Mouse (Mus musculus): ENCODE results near the gene Gm973.

Gene Gm973

GRCm38 (mm10) chr1:59542231-59542630, 26.2 kb downstream of the Gm973 start:
- DNase-seq (ENCODE audit: low read depth, low spot score), result no peak

DNA sequence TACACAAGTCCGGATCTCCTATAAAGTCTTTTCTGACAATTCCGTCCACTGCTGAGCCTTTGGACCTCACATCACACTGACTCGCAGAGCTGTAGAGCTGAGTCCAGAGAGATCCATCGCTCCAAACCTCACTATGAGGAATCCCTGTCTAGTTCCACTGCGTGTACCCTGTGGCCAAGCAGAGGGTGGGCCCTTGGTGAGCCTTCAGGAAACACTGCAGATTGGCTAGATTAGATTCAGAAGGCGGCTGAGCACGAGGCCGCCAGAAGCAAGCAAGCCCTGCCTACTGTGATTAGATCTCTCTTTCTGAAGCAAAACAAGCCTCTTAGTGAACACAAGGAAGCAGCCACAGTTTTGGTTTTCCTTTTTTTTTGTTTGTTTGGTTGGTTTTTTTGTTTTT, 27.8 kb downstream of the Gm973 start:
- DNase-seq (ENCODE audit: low read depth, low spot score), result no peak

- no peak for DNase-seq (ENCODE audit: low read depth, low spot score)
These were observed 32.4 kb downstream of the Gm973 start for GRCm38 (mm10) chr1:59548486-59548885.

DNA sequence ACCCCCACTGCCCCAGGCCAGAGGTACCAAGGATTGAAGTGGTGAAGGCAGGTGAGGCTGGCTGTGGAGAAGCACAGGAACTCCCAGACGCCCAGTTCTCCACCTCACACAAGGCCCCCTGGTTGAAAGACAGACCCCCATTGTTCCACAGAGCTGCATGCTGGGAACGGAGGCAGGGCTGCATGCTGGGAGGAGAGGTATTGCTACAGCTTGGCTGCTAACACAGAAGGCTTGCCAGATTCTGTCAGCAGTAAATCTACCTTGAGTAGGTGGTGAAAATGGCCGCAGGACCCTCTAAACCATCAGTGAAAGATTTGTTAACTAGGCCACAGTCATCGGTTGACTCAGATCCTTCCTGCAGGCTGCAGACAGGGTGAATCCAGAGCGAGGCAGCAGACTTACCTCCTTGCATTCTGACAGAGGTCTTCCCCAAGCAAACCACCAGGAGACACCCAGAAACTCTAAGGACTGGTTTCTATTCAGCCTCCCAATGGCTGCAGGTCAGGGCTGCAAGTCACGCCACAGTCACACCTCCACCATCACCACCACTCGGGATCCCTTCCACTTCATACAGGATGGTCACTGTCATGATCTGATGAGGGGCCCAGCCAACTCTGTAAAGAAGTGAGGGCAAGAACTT, 33.1 kb downstream of the Gm973 start:
- DNase-seq (ENCODE audit: low read depth, low spot score), result no peak

- no peak for DNase-seq (ENCODE audit: low read depth, low spot score)
These were observed 34.2 kb downstream of the Gm973 start for GRCm38 (mm10) chr1:59550227-59550626.

DNA sequence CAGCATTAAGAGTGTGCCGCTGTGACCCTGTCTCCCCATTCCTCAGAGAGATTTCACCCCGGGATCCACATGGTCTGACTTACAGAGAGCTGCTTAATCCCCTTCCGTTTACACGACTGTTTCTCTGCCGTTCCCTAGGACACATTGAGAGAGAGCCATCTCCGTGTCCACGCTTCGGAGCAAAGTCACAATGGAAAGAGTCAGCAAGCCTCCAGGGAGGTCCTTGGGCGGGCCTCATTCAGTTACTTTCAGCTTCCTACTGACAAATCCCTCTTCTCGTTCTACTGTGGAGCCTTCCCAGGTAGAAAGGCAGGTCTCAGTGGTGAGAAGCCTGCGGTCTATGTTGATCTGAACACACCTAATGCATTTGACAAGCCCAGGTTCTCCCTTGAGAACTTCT, 34.9 kb downstream of the Gm973 start:
- no peak for DNase-seq (ENCODE audit: low read depth, low spot score)

- DNase-seq (ENCODE audit: low read depth, low spot score), result no peak
These were observed 37.6 kb downstream of the Gm973 start for GRCm38 (mm10) chr1:59553708-59554107.

DNA sequence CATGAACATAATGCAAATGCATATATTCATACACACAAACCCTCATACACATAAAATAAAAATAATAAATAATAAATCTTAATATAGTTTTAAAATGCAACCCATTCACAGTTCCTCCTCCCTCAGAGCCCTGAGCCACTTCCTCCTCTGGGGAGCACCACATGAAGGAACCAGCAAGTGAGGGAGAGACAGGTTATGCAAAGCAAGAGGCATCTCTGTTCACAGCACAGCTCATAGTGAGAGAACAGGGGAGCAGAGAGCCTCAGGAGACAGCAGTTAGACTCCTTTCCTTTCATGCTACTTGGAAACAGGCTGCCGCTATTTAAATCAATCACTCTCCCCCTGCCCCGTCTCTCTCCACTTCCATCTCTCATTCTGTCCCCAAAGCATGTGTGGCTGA, 47.5 kb downstream of the Gm973 start:
- no peak for DNase-seq (ENCODE audit: low read depth, low spot score)

GRCm38 (mm10) chr1:59565804-59566203, 49.7 kb downstream of the Gm973 start:
- DNase-seq (ENCODE audit: low read depth, low spot score), result no peak

DNA sequence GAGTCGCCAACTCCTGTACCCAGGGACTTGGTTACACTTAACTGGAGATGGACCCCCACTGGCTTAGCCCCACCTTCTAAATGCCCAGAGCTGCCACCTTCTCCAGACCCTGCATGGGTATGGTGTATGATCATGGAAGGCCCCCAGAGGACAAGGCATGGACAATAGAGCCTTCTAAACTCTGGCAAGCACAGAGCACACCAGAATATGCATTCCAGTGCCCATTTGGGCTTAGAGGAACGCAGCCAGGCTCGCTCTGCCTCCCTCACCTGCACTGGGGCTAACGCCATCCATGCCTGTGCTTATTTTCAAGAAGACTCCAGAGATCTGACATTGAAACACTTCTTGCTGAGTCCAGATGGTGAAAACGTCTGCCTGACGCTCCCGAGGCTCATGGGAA, 50.2 kb downstream of the Gm973 start:
- no peak for DNase-seq (ENCODE audit: low read depth, low spot score)

DNA sequence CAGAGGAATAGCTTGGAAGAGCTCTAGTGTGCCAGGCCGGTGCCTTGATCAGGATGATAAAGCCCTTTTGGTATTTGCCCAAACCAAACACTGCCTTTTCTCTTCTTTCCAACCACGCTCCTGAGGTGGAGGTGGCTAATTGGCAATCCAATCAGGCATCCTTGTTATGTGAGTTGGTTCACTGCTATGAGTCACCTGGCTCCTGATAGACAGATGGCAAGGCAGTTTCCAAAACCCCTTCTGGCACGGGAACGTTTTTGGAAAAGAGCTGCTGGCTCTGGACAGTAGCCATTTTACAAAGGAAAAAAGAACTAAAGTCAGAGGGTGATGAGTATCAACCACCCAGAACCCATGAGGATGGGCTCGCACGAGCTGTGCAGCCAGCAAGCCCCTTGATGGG, 50.9 kb downstream of the Gm973 start:
- no peak for DNase-seq (ENCODE audit: low read depth, low spot score)

GRCm38 (mm10) chr1:59567521-59567920, 51.5 kb downstream of the Gm973 start:
- no peak for DNase-seq (ENCODE audit: low read depth, low spot score)

DNA sequence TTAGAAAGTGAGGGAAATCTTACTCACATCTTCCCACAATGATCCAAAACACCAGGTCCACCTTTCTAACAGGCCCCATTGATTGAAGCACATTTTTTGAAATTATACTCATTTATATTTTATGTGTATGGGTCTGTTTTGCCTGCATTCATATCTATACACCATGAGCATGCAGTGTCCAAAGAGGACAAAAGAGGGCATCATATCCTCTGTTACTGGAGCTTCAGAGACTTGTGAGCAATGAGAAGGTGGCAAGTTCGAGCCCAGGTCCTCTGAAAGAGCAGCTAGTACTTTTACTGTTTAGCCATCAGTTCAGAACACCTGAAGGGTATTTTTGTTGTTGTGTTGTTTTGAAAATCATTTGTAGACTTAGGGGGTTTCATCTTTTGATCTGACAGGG, 52.2 kb downstream of the Gm973 start:
- no peak for DNase-seq (ENCODE audit: low read depth, low spot score)

DNA sequence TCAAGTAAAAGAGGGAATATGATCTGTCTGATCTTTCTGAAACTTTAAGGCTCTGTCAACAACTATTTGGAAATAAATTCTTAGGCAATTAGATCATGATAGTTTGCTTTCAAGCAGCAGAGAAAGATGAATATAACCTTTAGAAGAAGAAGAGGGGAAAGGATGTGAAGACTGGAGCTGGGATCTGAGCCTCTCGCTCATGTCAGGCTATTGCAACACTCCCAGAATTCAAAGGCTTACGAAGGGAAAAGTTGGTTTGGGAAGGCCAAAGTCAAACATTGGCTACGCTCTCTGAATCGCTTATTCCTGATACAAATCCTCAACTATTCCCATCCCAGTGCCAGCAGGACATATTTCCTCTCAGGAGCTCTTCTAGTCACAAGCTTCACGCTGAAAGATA, 53.2 kb downstream of the Gm973 start:
- DNase-seq (ENCODE audit: low read depth, low spot score), result no peak

DNA sequence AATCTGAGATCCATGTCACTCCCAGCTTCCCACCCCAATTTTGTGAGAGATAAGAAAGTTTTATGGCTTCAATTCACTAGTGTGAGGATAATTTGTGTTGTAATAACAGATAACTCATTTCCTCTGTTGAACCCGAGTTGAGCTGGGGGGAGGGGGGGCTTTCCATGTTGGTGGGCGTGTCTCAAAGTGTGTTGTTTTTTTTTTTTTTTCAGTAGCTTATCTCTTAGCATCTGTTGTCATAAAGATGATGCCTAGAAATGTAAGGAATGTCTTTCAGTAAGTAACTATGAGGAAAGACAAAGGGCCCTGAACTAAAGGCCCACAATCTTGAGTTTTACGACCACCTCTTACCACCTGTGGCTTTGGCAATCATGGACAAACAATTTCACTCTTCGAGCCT, 54.7 kb downstream of the Gm973 start:
- DNase-seq (ENCODE audit: low read depth, low spot score), result no peak

GRCm38 (mm10) chr1:59571502-59571901, 55.4 kb downstream of the Gm973 start:
- DNase-seq (ENCODE audit: low read depth, low spot score), result no peak

GRCm38 (mm10) chr1:59573843-59574242, 57.8 kb downstream of the Gm973 start:
- DNase-seq (ENCODE audit: low read depth, low spot score), result no peak

GRCm38 (mm10) chr1:59574262-59575187, 58.5 kb downstream of the Gm973 start:
- no peak for DNase-seq (ENCODE audit: low read depth, low spot score)

DNA sequence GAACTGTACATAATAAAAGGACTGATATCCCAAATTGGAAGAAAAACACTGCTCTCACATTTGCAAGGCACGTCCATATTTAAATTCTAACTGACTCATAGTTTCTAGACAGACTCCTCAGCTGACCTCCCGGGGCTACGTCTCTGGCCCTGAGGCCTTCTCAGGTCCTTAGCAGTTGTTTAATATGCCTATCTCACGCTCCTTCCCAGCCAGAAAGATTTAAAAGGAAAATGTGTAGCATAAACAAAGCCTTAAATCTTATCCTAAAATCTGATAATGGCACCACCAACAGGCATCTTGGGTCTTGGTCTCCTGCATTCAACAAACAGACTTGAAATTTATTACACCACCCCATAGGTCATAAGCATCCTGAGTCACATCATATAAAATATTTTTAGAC, 62.7 kb downstream of the Gm973 start:
- no peak for DNase-seq (ENCODE audit: low read depth, low spot score)

GRCm38 (mm10) chr1:59579327-59579726, 63.3 kb downstream of the Gm973 start:
- DNase-seq (ENCODE audit: low read depth, low spot score), result no peak

DNA sequence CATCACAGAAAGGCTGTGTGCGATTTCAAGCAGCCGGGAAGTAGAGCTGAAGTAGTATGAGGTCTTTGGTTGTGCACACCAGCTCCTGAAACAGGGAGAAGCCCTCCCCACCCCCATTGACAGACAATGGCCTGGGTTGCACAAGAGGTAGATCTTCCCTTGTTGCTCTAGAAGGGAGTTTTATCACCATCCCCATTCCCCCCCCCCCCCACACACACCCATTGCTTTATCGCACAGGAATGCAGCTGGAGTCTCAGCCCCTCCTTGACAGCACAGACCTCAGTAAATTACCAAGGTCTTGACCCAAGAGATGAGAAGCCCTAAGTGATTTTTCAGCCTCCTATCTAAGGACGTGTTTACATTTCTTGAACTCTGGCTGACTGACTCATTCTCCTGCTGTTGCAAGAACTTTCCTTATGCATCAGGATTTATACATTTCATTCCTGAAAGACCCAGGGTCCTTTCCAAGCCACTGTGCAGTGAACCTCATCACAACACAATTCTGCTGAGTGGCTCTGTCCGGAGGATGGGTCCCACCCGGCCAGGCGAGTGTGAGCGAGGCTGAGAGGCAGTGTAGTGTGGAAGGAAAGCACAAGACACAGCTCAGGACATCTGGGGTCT, 64.2 kb downstream of the Gm973 start:
- DNase-seq (ENCODE audit: low read depth, low spot score), result no peak

- DNase-seq (ENCODE audit: low read depth, low spot score), result no peak
These were observed 64.8 kb downstream of the Gm973 start for GRCm38 (mm10) chr1:59580880-59581279.

All from WW6 (cell line).